Mouse (Mus musculus): ENCODE measurements around the gene Atp5mpl. TPM values are rescaled to one million over a fixed set of nuclear protein-coding genes. Genes with fewer than 3 reads are reported as not detected.
A peak's percentile ranks its signal among the peaks of the same experiment; 100 is the strongest.

The Atp5mpl gene
- polyA plus RNA-seq, 1 experiment from 2014 or later: 1,834 TPM

- ATAC-seq (replicated peaks; ENCODE audit: insufficient number of reproducible peaks, insufficient read depth, low FRiP score, low read depth): peak; percentile 48; the same call in 1 of the 2 replicates
- Histone ChIP-seq H3K4me2 (no peak overlapping the region), H3K27me3 (no peaks in the 10 kb centered on the region), H3K9ac (no peak overlapping the region), H3K36me3 (no peaks in the 10 kb centered on the region), H3K4me1 (replicated peaks) (peaks cover 48% of the 10 kb centered on the region), H3K4me3 (no peak overlapping the region), H3K27ac (peak overlapping the region; percentile 2), H3K9me3 (replicated peaks) (no peaks in the 10 kb centered on the region)
- WGBS: 64% methylated on average over 11 of the region's 11 CpGs
These were observed 33.6 kb downstream of the Atp5mpl start for GRCm38 (mm10) chr12:111933032-111933704.

GRCm38 (mm10) chr12:111932513-111932912, 34.3 kb downstream of the Atp5mpl start:
- H3K4me1 ChIP-seq (replicated peaks): peaks cover 46% of the 10 kb centered on the region
- peak overlapping the region; percentile 2; the same call in 1 of the 2 replicates for H3K27ac ChIP-seq
- H3K9me3 ChIP-seq (replicated peaks): no peaks in the 10 kb centered on the region
- no peak overlapping the region for H3K9ac ChIP-seq
- H3K4me3 ChIP-seq: no peak overlapping the region
- H3K4me2 ChIP-seq: no peak overlapping the region
- no peak for ATAC-seq (replicated peaks; ENCODE audit: insufficient number of reproducible peaks, insufficient read depth, low FRiP score, low read depth)
- WGBS: 54% methylated on average over 3 of the region's 3 CpGs
- no peaks in the 10 kb centered on the region for H3K27me3 ChIP-seq
- no peaks in the 10 kb centered on the region for H3K36me3 ChIP-seq

- no peak overlapping the region for H3K4me2 ChIP-seq
- peaks cover 46% of the 10 kb centered on the region for H3K4me1 ChIP-seq (replicated peaks)
- H3K4me3 ChIP-seq: no peak overlapping the region
- no peak overlapping the region for H3K9ac ChIP-seq
- no peaks in the 10 kb centered on the region for H3K27me3 ChIP-seq
- H3K9me3 ChIP-seq (replicated peaks): no peaks in the 10 kb centered on the region
- ATAC-seq (replicated peaks; ENCODE audit: insufficient number of reproducible peaks, insufficient read depth, low FRiP score, low read depth): no peak
- H3K27ac ChIP-seq: 0 out of 2 replicates have a peak overlapping the region, but pooled peaks have one; percentile 10
- H3K36me3 ChIP-seq: no peaks in the 10 kb centered on the region
- WGBS: 80% methylated on average over 9 of the region's 9 CpGs
These were observed 35.3 kb downstream of the Atp5mpl start for GRCm38 (mm10) chr12:111931411-111932025.

- Histone ChIP-seq H3K9ac (no peak overlapping the region), H3K4me1 (replicated peaks) (peaks cover 37% of the 10 kb centered on the region), H3K27me3 (no peaks in the 10 kb centered on the region), H3K4me3 (no peak overlapping the region), H3K27ac (no peak overlapping the region), H3K4me2 (no peak overlapping the region), H3K9me3 (replicated peaks) (no peaks in the 10 kb centered on the region), H3K36me3 (no peaks in the 10 kb centered on the region)
- 79% methylated on average over 18 of the region's 18 CpGs for WGBS
- ATAC-seq (replicated peaks; ENCODE audit: insufficient number of reproducible peaks, insufficient read depth, low FRiP score, low read depth): no peak
These were observed 38.3 kb downstream of the Atp5mpl start for GRCm38 (mm10) chr12:111928411-111928966.

GRCm38 (mm10) chr12:111927338-111927737, 39.4 kb downstream of the Atp5mpl start:
- Histone ChIP-seq H3K4me2 (no peak overlapping the region), H3K27ac (peak overlapping the region; percentile 15), H3K27me3 (no peaks in the 10 kb centered on the region), H3K9ac (no peak overlapping the region), H3K9me3 (replicated peaks) (no peaks in the 10 kb centered on the region), H3K36me3 (no peaks in the 10 kb centered on the region), H3K4me3 (no peak overlapping the region), H3K4me1 (replicated peaks) (peaks cover 27% of the 10 kb centered on the region)
- ATAC-seq (replicated peaks; ENCODE audit: insufficient number of reproducible peaks, insufficient read depth, low FRiP score, low read depth): peak; percentile 84
- 38% methylated on average over 1 of the region's 1 CpGs for WGBS

GRCm38 (mm10) chr12:111923117-111923516, 43.7 kb downstream of the Atp5mpl start:
- H3K4me2 ChIP-seq: no peak overlapping the region
- no peak for ATAC-seq (replicated peaks; ENCODE audit: insufficient number of reproducible peaks, insufficient read depth, low FRiP score, low read depth)
- no peaks in the 10 kb centered on the region for H3K36me3 ChIP-seq
- H3K4me3 ChIP-seq: no peak overlapping the region
- H3K9ac ChIP-seq: no peak overlapping the region
- H3K4me1 ChIP-seq (replicated peaks): peaks cover 33% of the 10 kb centered on the region
- H3K9me3 ChIP-seq (replicated peaks): no peaks in the 10 kb centered on the region
- WGBS: 79% methylated on average over 6 of the region's 6 CpGs
- no peaks in the 10 kb centered on the region for H3K27me3 ChIP-seq
- H3K27ac ChIP-seq: no peak overlapping the region

- Histone ChIP-seq H3K27ac (peak overlapping the region; percentile 29), H3K4me3 (no peak overlapping the region), H3K36me3 (no peaks in the 10 kb centered on the region), H3K4me2 (peak overlapping the region; percentile 29; the same call in 1 of the 2 replicates), H3K27me3 (no peaks in the 10 kb centered on the region), H3K9me3 (replicated peaks) (no peaks in the 10 kb centered on the region), H3K9ac (no peak overlapping the region), H3K4me1 (replicated peaks) (peaks cover 26% of the 10 kb centered on the region)
- peak; percentile 43; the same call in 1 of the 2 replicates for ATAC-seq (replicated peaks; ENCODE audit: insufficient number of reproducible peaks, insufficient read depth, low FRiP score, low read depth)
- 21% methylated on average over 9 of the region's 9 CpGs for WGBS
These were observed 46.7 kb downstream of the Atp5mpl start for GRCm38 (mm10) chr12:111920046-111920445.

- H3K4me2 ChIP-seq: 0 out of 2 replicates have a peak overlapping the region, but pooled peaks have one; percentile 9
- peak; percentile 54 for ATAC-seq (replicated peaks; ENCODE audit: insufficient number of reproducible peaks, insufficient read depth, low FRiP score, low read depth)
- WGBS: 43% methylated on average over 12 of the region's 12 CpGs
- H3K27ac ChIP-seq: peak overlapping the region; percentile 79
- peak overlapping the region; percentile 7; the same call in 1 of the 2 replicates for H3K9ac ChIP-seq
- peaks cover 29% of the 10 kb centered on the region for H3K4me1 ChIP-seq (replicated peaks)
- H3K27me3 ChIP-seq: no peaks in the 10 kb centered on the region
- no peaks in the 10 kb centered on the region for H3K9me3 ChIP-seq (replicated peaks)
- no peaks in the 10 kb centered on the region for H3K36me3 ChIP-seq
- no peak overlapping the region for H3K4me3 ChIP-seq
These were observed 50.1 kb downstream of the Atp5mpl start for GRCm38 (mm10) chr12:111916514-111917217.

- Histone ChIP-seq H3K4me3 (no peak overlapping the region), H3K4me2 (no peak overlapping the region), H3K9ac (no peak overlapping the region), H3K36me3 (no peaks in the 10 kb centered on the region), H3K27me3 (no peaks in the 10 kb centered on the region), H3K4me1 (replicated peaks) (peaks cover 29% of the 10 kb centered on the region), H3K27ac (peak overlapping the region; percentile 79; the same call in 1 of the 2 replicates), H3K9me3 (replicated peaks) (no peaks in the 10 kb centered on the region)
- ATAC-seq (replicated peaks; ENCODE audit: insufficient number of reproducible peaks, insufficient read depth, low FRiP score, low read depth): no peak
- 86% methylated on average over 6 of the region's 6 CpGs for WGBS
These were observed 51.0 kb downstream of the Atp5mpl start for GRCm38 (mm10) chr12:111915781-111916180.

- Histone ChIP-seq H3K4me1 (replicated peaks) (peaks cover 15% of the 10 kb centered on the region), H3K9ac (no peak overlapping the region), H3K27ac (peak overlapping the region; percentile 70), H3K4me3 (no peak overlapping the region), H3K27me3 (no peaks in the 10 kb centered on the region), H3K36me3 (no peaks in the 10 kb centered on the region), H3K4me2 (no peak overlapping the region), H3K9me3 (replicated peaks) (no peaks in the 10 kb centered on the region)
- WGBS: 31% methylated on average over 3 of the region's 3 CpGs
- ATAC-seq (replicated peaks; ENCODE audit: insufficient number of reproducible peaks, insufficient read depth, low FRiP score, low read depth): peak; percentile 33; the same call in 1 of the 2 replicates
These were observed 52.7 kb downstream of the Atp5mpl start for GRCm38 (mm10) chr12:111914031-111914430.

- H3K4me1 ChIP-seq (replicated peaks): peaks cover 21% of the 10 kb centered on the region
- H3K4me2 ChIP-seq: no peak overlapping the region
- ATAC-seq (replicated peaks; ENCODE audit: insufficient number of reproducible peaks, insufficient read depth, low FRiP score, low read depth): no peak
- no peak overlapping the region for H3K4me3 ChIP-seq
- H3K36me3 ChIP-seq: no peaks in the 10 kb centered on the region
- no peak overlapping the region for H3K9ac ChIP-seq
- no peaks in the 10 kb centered on the region for H3K9me3 ChIP-seq (replicated peaks)
- no peak overlapping the region for H3K27ac ChIP-seq
- 79% methylated on average over 7 of the region's 7 CpGs for WGBS
- no peaks in the 10 kb centered on the region for H3K27me3 ChIP-seq
These were observed 54.0 kb downstream of the Atp5mpl start for GRCm38 (mm10) chr12:111912802-111913201.

All from heart, embryonic 15.5 days (tissue).